Mouse (Mus musculus): ENCODE results near the gene Stil.
A peak's percentile ranks its signal among the peaks of the same experiment; 100 is the strongest.

The Stil gene

DNA sequence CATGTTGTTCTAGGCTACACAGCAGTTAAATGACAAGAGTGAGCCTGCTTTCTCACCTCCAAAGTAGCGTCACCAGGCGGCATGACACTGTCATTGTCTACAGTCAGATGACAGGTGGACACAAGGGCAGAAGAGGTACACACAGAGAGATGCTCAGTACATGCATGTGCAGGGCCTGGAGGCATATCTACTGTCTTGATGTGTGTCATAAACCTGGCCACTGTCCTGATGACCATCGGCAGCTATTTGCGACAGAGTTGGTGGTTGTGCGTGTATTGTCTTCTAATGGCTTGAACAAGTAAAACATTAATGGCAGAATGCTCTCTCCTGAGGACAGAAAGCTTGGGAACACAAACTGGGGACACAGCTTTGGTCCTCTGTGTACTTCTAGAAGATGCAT lies 51.3 kb downstream of the Stil start:
- no peak for DNase-seq (ENCODE audit: low read depth)

- DNase-seq (ENCODE audit: low read depth) = peak; percentile 86
These were observed 52.5 kb downstream of the Stil start for GRCm38 (mm10) chr4:115052343-115053005.

GRCm38 (mm10) chr4:115055044-115055443 lies 55.1 kb downstream of the Stil start:
- no peak for DNase-seq (ENCODE audit: low read depth)

DNA sequence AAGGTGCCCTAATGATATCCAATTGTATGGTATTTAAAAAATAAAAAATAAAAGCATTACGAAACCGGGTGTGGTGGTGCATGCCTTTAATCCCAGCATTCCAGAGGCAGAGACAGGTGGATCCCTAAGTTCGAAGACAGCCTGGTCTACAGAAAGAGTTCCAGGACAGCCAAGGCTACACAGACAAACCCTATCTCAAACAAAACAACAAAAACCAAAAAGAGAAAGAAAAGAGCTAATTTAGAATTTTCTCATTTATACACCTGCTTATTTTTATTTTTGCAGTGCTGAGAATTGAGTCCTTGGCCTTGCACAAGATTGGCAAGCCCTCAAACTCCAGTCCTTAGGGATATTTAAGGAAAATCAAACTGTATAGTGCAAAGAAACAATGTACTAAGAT lies 55.7 kb downstream of the Stil start:
- no peak for DNase-seq (ENCODE audit: low read depth)

DNA sequence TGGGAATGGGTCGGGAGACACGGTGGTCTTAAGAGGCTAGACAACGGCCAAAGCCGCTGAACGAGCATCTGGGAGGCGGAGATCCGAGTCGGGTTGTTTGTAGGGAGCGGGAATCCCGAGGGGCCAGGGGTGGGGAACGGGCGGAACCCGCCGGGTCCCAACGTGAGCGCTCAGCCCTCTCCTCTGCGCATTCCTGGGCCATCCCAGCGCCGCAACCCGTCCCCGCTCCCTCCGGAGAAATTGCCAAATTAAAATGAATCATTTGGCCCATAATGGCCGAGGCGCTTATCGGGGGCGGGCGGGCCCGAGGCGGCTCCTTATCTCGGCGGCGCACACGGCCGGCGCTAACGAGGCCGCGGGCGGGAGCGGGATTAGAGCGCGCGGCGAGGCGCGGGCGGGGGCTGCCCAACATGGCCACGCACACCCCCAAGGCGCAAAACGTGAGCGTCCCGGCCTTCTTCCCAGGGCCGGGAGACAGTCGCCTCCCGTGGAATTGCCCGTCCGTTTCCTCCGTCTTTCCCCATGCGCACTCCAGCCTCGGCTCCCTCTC lies 56.5 kb downstream of the Stil start, which contains the start of gene Tal1:
Tal1 (plus strand) TSS at position 56 of the 550 bp plus-strand sequence.
- peak; percentile 86 for DNase-seq (ENCODE audit: low read depth)

DNA sequence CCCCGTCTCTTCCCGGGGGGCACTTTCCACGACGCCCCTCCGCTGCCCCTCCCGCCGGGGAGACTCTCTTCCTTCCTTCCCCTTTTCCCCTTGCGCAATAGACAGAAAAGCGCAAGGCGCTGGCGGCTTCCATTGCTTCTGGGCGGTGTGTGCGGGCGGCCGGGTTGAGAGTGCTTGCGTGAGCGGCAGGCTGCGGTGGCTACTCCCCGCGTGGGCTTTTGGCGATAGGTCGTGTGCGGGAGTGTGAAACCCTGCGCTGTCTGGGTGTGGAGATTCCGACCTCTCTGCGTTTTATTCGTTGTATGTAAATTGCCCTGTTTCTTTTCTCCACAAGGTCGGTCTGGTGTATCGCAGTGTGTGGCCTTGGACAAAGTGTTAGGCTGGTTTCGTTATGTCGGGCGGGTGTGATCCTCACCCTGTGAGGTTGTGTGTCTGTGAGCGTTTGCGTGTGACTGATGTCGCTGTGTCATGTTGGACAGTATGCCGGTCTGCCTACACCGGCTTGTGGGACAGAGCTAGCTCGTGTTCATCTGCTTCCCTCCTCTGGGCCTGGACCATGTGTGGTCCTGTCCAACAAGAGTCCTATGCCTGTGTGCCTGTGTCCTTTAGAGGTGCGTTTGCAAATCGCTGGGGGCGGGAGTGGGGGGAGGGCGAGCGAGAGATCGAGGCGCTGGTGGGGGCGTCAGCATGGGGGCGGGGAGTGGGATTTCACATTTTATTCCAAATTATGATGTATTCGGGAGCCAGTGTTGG lies 57.1 kb downstream of the Stil start:
- peak; percentile 91 for DNase-seq (ENCODE audit: low read depth)

- DNase-seq (ENCODE audit: low read depth) = peak; percentile 76
These were observed 57.8 kb downstream of the Stil start for GRCm38 (mm10) chr4:115057674-115058316.

GRCm38 (mm10) chr4:115058317-115058761 lies 58.4 kb downstream of the Stil start:
- DNase-seq (ENCODE audit: low read depth) = peak; percentile 72

- DNase-seq (ENCODE audit: low read depth) = peak; percentile 75
These were observed 59.1 kb downstream of the Stil start for GRCm38 (mm10) chr4:115058871-115059590.

- DNase-seq (ENCODE audit: low read depth) = peak; percentile 71
These were observed 59.9 kb downstream of the Stil start for GRCm38 (mm10) chr4:115059871-115060270.

DNA sequence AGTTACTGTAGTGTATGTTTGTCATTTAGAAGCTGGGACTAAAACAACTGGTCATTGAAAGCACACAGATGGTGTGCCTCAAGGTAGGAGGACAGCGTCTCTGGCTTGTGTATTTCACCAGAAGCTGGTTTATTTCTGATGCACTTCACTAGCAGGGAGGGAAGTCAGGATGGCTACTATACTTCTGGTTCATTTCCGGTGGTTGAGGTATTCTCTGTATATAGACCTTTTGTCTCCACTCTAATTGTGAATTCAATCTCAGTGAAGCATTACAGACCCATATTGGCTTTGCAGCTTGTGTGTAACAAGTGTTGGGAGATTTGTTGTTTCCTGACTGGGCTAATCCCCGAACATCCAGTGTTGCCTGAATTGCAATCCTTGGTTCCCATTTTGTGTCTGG lies 60.8 kb downstream of the Stil start:
- DNase-seq (ENCODE audit: low read depth) = peak; percentile 40

- DNase-seq (ENCODE audit: low read depth) = peak; percentile 92
These were observed 62.5 kb downstream of the Stil start for GRCm38 (mm10) chr4:115062540-115062874.

- DNase-seq (ENCODE audit: low read depth) = peak; percentile 78
These were observed 63.0 kb downstream of the Stil start for GRCm38 (mm10) chr4:115062875-115063517.

- DNase-seq (ENCODE audit: low read depth) = peak; percentile 74
These were observed 63.7 kb downstream of the Stil start for GRCm38 (mm10) chr4:115063518-115064239.

GRCm38 (mm10) chr4:115071668-115072067 lies 71.7 kb downstream of the Stil start:
- DNase-seq (ENCODE audit: low read depth) = peak; percentile 61

- peak; percentile 87 for DNase-seq (ENCODE audit: low read depth)
These were observed 74.8 kb downstream of the Stil start for GRCm38 (mm10) chr4:115074789-115075188.

DNA sequence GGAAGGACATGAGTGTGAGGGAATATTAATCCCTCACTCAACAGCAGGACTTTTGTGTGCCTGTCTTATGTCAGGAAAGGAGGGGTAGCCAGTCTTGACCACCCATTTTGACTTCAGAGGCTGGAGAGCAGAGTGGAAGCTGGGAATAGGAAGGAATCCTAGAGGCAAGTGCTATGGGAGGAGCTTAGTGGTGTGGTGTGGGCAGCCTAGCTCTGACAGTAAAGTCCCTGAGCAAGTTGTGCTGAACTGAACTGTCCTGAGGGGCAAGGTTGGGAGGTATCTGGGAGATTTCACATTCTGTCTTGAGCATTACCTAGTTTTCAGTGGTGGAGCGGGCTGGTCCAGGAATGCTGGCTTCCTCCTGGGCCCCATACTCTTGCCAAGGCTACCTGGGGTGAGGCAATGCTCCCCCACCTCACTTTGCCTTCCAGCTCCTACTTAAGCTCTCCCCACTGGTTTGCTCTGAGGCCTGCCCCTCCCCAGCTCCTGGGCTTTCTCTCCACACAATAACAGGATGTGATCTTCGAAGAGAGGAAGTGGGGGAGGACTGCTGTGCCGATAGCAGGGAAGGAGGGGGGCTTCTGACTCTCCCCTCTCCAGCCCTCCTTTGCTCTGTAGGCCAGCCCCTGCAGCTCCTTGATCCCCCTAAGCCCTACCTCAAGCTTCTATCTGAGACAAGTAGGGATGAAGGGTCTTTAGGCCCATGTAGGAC lies 75.4 kb downstream of the Stil start:
- peak; percentile 84 for DNase-seq (ENCODE audit: low read depth)

GRCm38 (mm10) chr4:115078892-115079820 lies 79.2 kb downstream of the Stil start:
- DNase-seq (ENCODE audit: low read depth) = no peak

GRCm38 (mm10) chr4:115079821-115080349 lies 79.9 kb downstream of the Stil start:
- DNase-seq (ENCODE audit: low read depth) = no peak

All from 416B (cell line).